Mouse (Mus musculus) megakaryocyte, adult 5-6 weeks (primary cell): ENCODE measurements around the gene Arhgap31. TPM values are rescaled to one million over a fixed set of nuclear protein-coding genes. Genes with fewer than 3 reads are reported as not detected.

ENCODE experiments used
- ATAC-seq: 2 replicates; pipeline ENCODE4 v1.8.0; 2016; ENCODE audit warnings: mild to moderate bottlenecking, inconsistent platforms; ENCODE audit not compliant: poor library complexity, severe bottlenecking
- total RNA-seq, 2 experiments: library from RNA; stranded (forward) in 1 of 2; stranded (reverse) in 1 of 2; fragments of 153-499, 151-499 nt in 1 of 2; fragments of 221-1000, 200-1000 nt in 1 of 2; gene quantifications; 2 replicates each; pipeline versions ENCODE4 v1.2.3 to v1.2.4; 2015 to 2017

The Arhgap31 gene
- total RNA-seq (2015) (20.4 and 21.4 TPM in 2 replicates), total RNA-seq (2017) (10.0 and 14.6 TPM in 2 replicates)

DNA sequence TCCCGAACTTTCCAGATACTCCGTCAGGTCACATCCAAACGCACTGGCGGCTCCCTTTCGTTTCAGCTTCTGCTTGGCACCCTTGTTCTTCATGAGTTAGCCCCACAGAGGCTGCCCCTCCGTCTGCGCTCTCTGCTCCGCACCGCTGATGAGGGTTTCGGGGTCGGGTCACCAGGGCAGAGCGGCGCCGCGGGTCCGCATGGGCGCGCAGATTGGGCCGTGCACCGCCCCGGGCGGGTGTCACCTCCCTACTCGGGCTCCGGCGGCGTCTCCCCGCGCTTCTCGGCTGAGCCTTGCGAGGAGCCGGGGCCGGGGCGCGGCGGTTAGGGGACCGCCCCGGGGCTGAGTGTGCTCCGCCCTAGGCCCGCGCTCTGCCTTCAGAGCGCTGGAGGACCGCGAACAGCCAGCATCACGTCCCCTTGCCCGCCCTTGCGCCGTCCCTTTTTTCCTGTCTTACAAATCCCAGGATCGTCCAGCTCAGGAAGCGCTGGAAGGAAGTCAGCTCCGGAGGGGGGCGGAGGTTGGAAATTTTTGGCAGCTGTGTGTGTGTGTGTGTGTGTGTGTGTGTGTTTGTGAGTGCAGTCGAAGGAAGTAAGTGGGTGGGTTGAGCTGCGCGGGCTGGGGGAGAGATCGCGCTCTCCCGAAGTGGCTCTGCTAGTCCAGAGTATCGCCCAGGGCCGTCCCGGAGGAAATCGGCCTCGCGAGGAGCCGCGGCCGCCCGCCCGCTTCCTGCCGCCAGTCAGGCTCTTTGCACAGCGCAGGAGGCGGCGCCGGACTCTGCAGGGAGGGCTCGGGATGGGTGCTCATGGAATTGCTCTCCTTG is at the start of gene Arhgap31:
Gene Arhgap31 (minus strand): TSS at position 694 of the 823 bp plus-strand sequence.
- peak; percentile 78 for ATAC-seq

DNA sequence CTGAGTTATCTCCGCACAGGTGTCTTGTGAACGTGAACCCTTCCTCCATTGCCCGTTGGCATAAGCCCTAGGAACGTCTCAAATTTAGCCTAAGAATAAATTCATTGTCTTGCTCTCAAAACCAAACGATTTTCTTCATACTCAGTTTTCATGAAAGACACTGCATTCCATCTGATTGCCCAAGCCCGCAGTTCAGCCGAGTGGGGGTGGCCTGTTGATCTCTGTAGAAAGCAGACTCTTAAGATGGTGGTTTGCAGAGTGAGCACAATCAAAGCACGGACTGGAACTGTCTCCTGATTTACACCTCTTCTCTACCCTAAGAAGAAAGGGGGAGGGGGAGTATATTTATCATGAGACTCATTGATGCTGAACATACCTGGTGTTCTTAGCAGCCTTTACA is 49.3 kb upstream of the Arhgap31 start:
- no peak for ATAC-seq

- ATAC-seq, result no peak
These were observed 48.9 kb upstream of the Arhgap31 start for GRCm38 (mm10) chr16:38761972-38762371.

GRCm38 (mm10) chr16:38760834-38761375 is 47.8 kb upstream of the Arhgap31 start:
- peak; percentile 48 for ATAC-seq

GRCm38 (mm10) chr16:38760239-38760638 is 47.2 kb upstream of the Arhgap31 start:
- ATAC-seq, result no peak

DNA sequence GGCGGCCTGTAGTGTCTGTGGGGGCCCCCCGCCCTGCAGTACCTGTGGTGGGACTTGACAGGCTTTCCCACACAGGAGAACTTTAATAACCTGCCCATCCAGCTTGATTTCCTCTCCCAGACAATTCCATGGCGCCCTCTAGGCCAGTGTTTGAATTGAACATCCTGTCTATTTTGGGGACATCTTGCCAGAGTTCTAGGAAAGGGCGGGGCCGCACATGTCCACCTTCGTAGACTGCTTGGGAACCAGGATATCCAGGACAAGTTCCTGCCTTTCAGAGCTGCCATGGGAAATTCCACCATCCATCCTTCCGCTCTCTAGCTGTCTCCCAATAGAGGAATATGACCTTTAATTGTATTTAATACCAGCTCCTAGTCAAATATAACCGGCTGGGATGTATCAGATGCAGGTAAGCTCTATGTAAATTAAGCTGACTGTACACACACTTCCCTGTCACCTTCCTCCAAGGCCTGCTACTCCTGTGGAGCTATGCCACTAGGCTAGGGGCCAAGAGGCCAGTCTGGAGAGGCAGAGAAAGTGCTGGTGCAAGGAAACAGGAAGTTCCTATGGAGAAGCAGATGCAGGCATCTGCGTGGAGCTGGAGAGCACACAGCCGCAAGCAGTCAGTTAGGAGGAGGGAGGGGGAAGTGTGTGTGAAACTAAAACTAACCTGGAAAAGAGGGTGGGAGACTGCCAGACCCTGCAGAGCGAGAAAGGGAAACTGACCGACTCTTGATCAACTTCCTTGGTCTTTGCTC is 45.2 kb upstream of the Arhgap31 start:
- peak; percentile 82 for ATAC-seq

- ATAC-seq, result no peak
These were observed 44.6 kb upstream of the Arhgap31 start for GRCm38 (mm10) chr16:38757626-38758025.

GRCm38 (mm10) chr16:38756572-38756971 is 43.5 kb upstream of the Arhgap31 start:
- ATAC-seq, result no peak

DNA sequence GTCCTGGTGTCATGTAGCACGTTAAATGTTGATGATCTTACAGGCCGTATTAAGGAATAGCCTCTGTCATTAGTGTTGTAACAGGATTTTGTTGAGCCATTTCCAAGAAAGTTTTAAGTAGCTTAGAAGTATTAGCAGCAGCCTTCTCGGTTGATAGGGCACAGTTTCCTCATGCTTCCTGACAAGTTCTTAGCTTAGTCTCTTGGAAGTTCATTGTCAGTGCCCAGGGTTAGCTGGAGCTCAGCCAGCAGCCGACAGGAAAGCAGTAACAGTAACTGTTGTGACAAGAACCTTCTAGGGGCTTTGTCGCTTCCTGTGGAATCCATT is 43.1 kb upstream of the Arhgap31 start:
- no peak for ATAC-seq

DNA sequence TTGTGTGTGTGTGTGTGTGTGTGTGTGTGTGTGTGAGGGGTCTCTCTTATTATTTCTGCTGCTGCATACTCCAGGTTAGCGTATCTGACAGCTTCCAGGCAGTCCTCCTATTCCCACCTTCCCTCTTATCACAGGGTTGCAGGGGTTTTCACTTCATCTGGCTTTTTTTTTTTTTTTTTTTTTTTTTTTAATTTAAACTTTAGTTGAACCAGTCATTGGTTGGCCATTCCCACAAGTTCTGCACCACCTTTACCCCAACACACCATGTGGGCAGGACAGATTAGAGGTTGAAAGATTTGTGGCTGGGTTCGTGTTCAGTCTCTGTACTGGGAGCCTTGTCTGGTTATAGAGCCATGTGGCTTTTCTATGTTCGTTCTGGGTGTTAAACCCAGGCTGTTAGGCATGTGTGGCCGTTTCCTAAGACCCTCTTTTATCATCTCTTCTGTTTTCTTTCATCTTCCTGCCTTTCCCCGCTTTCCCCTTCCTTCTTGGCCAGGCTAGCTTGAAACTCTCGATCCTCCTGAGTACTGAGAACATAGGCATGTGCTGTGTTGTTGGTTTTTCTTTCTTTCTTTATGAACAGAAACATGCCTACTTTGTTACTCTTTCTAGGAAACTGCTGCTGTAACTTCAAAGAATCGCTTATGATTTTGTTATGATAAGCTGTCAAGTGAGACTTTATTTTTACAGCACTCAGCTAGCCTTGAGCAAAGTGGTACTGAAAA is 42.5 kb upstream of the Arhgap31 start:
- ATAC-seq, result no peak

DNA sequence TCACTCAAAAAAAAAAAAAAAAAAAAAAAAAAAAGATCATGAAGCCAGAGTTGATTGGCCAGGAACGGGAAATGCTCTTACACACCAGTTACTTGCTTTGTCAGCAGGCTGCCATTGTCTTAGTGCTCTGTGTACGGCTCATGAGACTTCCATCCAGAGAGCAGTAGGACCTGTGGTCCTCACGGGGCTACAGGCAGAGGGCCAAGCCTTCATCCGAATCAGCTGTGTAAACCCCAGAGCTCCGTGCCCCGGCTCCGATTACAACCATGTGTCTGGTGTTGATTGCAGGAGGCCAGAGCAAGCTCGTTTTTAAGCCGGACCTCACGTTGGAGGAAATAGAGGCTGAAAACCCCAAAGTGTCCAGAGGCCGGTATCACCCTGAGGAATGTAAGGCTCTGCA is 40.6 kb upstream of the Arhgap31 start:
- no peak for ATAC-seq

- ATAC-seq, result no peak
These were observed 37.7 kb upstream of the Arhgap31 start for GRCm38 (mm10) chr16:38750803-38751202.

DNA sequence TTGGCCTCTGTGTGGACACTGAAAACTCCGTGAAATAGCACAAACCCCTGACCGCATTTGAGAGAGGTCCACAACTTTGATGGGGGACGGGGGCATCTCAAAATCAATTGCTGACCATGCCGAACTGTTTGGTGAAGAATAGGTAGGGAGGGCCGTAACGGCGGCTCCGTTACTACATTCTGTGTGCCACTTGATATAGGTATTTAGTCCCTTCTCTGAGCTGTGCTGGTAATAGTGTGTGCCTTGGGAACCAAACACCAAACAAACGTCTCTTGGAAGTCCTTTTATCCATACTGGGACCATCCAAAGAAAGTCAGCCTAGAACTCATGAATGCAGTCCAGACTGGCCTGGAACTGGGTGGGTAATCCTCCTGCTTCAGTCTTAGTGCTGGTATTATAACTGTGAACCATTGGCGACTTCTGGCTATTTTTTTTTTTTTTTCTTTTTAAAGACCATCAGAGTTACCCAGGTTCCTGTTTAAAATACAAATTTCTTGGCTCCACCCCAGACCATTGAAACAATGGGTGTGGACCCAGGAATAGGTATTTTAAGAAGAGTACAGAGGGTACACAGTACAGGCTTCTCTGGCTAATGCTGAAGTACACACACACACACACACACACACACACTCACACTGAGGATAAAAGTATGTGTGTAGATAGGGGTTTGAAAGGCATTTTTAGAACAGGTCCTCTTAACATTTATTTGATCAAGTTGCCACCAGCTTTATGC is 31.0 kb upstream of the Arhgap31 start:
- no peak for ATAC-seq

DNA sequence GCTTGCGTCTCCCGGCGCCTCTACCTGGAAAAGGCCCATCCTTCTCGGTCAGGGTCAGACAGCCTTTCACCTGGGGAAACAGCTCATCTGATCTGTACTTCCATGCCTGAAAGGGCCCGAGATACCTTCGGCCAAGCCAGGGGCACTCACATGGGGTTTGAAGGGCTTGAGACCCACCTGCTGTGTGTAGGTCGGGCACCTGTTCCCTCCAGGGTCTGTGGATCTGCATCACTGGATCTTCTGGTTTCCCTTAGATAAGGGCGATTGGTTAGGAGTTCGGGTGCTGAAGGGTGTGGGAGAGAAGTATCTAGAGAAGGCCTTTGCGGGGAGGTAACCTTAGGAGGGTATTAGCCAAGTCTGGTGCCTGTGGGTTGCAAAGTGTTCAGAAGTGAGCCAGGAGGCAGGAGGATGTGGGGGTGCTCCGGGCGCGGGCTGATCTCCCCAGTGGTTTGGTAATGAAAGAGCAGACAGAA is 29.6 kb upstream of the Arhgap31 start:
- ATAC-seq, result peak; percentile 63

DNA sequence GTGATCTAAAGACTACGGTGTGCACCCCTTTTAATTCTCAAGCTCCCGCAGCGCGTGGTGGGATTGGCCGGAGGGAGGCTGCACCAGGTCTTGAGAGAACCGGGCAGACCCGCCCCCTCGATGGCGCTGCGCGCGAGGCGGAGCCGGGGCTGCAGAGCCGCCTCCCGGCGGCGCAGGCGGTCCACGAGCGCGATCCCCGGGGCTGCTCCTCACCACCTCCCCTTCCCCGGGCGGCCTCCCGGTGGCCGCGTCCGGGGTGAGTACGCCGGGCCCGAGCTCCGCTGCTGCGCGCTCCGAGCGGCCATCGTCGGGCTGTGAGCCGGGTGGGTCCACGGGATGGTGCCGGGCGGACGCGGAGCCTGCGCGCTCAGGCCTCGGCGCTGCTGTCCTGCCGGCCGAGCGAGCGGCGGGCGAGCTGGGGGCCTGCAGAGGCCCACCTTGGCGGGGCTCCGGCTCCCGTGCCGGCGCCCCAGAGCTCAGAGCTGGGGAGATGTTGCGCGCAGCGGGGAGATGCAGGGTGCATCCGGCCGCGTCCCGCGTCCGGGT is 29.1 kb upstream of the Arhgap31 start, which contains the start of gene B4galt4:
Gene B4galt4 (plus strand): TSS at position 152 of the 546 bp plus-strand sequence.
- peak; percentile 82 for ATAC-seq

DNA sequence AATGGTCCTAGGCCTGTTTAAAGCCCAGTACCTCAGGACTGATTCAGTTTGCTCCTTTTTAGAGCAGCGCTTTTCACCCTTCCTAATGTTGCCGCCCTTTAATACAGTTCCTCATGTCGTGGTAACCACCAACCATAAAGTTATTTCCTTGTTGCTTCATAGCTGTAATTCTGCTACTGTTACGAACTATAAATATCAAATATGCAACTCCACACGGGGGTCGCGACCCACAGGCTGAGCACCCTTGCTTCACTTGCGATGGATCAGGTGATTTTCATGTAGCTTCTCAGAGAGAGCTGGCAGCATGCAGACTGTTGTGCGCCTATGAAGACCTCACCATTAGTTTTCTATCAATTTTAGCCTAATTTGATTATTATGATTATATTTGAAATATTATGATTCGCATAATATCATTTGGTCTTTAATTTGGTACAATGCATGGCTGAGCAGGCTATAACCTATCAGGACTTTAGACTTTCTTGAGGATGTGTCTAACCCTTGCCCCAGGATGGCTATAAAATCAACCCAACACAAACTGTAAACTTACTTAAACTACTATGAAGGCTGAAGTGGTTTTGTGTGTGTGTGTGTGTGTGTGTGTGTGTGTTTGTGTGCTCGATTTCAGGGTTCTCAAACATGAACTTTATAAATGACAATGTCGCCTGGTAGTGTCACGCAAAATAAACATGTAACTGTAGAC is 28.3 kb upstream of the Arhgap31 start:
- peak; percentile 38; the same call in 1 of the 2 replicates for ATAC-seq

DNA sequence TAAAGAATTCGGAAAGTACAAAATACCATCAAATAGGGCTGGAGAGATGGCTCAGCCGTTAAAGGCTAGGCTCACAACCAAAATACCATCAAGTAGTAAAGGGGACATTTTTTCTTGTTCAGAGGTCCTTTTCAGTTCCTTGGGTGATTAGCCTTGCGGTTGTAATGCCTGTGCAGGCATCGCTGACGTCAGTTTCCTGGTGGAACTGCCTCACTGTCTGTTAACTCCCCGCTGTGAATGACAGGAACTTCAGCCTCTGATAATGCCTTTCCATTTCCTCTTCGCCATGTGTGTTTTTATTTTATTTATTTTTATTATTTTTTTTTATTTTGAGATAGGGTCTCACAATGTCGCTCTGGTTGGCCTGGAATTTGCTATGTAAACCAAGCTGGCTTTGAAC is 17.8 kb upstream of the Arhgap31 start:
- peak; percentile 83 for ATAC-seq

- ATAC-seq, result peak; percentile 77
These were observed 16.7 kb upstream of the Arhgap31 start for GRCm38 (mm10) chr16:38729610-38730288.

GRCm38 (mm10) chr16:38729139-38729538 is 16.1 kb upstream of the Arhgap31 start:
- no peak for ATAC-seq
